Mouse (Mus musculus) midbrain, postnatal 0 days (tissue): ENCODE data around the gene Ntm. TPM values are rescaled to one million over a fixed set of nuclear protein-coding genes. Genes with fewer than 3 reads are reported as not detected.

ENCODE experiments used
- ATAC-seq: fragments of 200-750 bp; cut with Nextera tagmentation; 2 replicates; pipeline ENCODE4 v1.8.0; 2017; ENCODE audit warnings: moderate number of reproducible peaks, mild to moderate bottlenecking, moderate TSS enrichment, moderate library complexity; ENCODE audit not compliant: low FRiP score
- DNase-seq: peaks from one replicate; pipeline ENCODE4 v3.0.0-alpha.2; 2015; ENCODE audit warnings: low spot score
- H3K27ac ChIP-seq: fragments of 300-500 bp; sonication (generic); 2 replicates; pipeline ENCODE4 v1.5.1; 2014; ENCODE audit warnings: low read depth, mild to moderate bottlenecking, low read length, mixed read lengths
- H3K27me3 ChIP-seq: fragments of 300-500 bp; sonication (generic); 2 replicates; pipeline ENCODE4 v1.6.1; 2014; ENCODE audit warnings: low read length, control low read depth, mixed read lengths; ENCODE audit not compliant: insufficient read depth
- H3K36me3 ChIP-seq: fragments of 300-500 bp; sonication (generic); 2 replicates; pipeline ENCODE4 v1.6.1; 2014; ENCODE audit warnings: low read length, control low read depth, mixed read lengths; ENCODE audit not compliant: insufficient read depth
- H3K4me1 ChIP-seq: fragments of 300-500 bp; sonication (generic); 2 replicates; pipeline ENCODE4 v1.6.1; 2014; ENCODE audit warnings: mild to moderate bottlenecking, control low read depth, antibody characterized with exemption, low read length, mixed read lengths; ENCODE audit not compliant: insufficient read depth
- H3K4me2 ChIP-seq: fragments of 300-500 bp; sonication (generic); 2 replicates; pipeline ENCODE4 v1.6.1; 2014; ENCODE audit warnings: low read depth, mild to moderate bottlenecking, low read length, mixed read lengths; ENCODE audit not compliant: poor library complexity, severe bottlenecking
- H3K4me3 ChIP-seq: fragments of 300-500 bp; sonication (generic); 2 replicates; pipeline ENCODE4 v1.5.1; 2014; ENCODE audit warnings: low read depth, mild to moderate bottlenecking, low read length, moderate library complexity
- H3K9ac ChIP-seq: fragments of 300-500 bp; sonication (generic); replicated peaks from 2 replicates; pipeline ENCODE4 v1.6.1; 2014; ENCODE audit warnings: mild to moderate bottlenecking, low read length, moderate library complexity, mixed read lengths; ENCODE audit not compliant: poor library complexity, severe bottlenecking
- H3K9me3 ChIP-seq: fragments of 300-500 bp; sonication (generic); 2 replicates; pipeline ENCODE4 v1.6.1; 2016; ENCODE audit warnings: low read length, control low read depth
- CTCF ChIP-seq: IDR thresholded peaks from 2 replicates; pipeline ENCODE4 v1.5.1; 2016; ENCODE audit warnings: antibody characterized with exemption, mild to moderate bottlenecking
- WGBS: fragments of 180-500 bp; shearing (Covaris S2); extraction: QIAGEN DNeasy Blood & Tissue Kit; methylation state at CpG from one replicate; pipeline ENCODE4 v1.1.7; 2014; 5-methylcytosine and 5-hydroxymethylcytosine counted together
- polyA plus RNA-seq: library from polyadenylated mRNA; unstranded; fragments of >200 nt; fragmentation: Nextera tagmentation; extraction: Ambion mirVana; gene quantifications from 2 replicates; pipeline ENCODE4 v1.2.1, GENCODE M21; 2015
- total RNA-seq: library from RNA; depleted of rRNA; stranded (reverse); fragments of >200 nt; gene quantifications from 2 replicates; pipeline ENCODE4 v1.2.3, GENCODE M21; 2014

The Ntm gene
- total and polyA plus RNA-seq, 2 experiments from 2014 or later, result 244 to 322 TPM

DNA sequence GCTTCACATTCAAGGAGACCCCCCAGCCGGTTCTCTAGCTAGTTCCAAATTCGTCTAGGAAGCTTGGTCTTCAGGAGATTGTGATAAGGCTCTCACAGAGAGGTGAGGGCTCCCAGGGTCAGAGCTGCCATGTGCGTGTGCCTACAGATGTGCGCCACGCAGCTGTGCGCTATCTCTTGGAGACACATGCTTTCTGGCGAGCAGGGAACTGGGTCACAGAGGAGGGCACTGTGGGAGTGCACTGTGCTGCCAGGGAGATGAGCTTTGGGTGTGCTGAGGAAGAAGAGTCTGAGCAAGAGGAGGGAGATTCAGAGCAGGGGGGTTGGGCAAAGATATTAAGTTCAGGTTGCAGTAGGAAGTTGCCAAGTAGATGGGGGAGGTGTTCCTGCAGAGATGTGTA, 529.8 kb downstream of the Ntm start:
- Histone ChIP-seq H3K4me3 (no peak overlapping the region), H3K27ac (no peak overlapping the region), H3K27me3 (no peaks in the 10 kb centered on the region), H3K4me2 (no peak overlapping the region), H3K9ac (no peak overlapping the region), H3K36me3 (no peaks in the 10 kb centered on the region), H3K4me1 (peaks cover 13% of the 10 kb centered on the region; the same call in 1 of the 2 replicates), H3K9me3 (no peaks in the 10 kb centered on the region)
- TF ChIP-seq CTCF, result no peak
- DNase-seq (no peak), ATAC-seq (no peak)
- 58% methylated on average over 7 of the region's 7 CpGs for WGBS

DNA sequence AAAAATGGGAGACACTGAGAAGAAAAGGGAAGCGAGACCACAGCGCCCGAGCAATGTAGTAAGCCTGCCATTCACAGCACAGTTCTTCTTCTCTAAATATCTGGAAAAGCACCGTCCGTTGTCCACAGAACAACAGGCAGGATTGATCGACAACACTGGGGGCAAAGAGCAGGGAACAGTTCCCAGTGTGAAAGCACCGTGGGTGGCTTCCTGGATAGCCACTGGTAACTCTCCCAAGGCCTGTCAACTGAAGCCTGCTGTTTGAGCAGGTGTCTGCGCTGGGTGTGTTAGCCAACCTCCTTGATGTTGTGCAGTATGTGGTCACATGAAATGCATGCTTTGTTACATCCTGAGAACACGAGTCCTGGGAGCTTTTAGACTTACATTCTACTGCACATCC, 531.4 kb downstream of the Ntm start:
- no peak overlapping the region for H3K4me3 ChIP-seq
- H3K27me3 ChIP-seq, result no peaks in the 10 kb centered on the region
- 72% methylated on average over 9 of the region's 9 CpGs for WGBS
- no peaks in the 10 kb centered on the region for H3K9me3 ChIP-seq
- no peak for TF ChIP-seq CTCF
- H3K4me1 ChIP-seq, result peaks cover 13% of the 10 kb centered on the region; the same call in 1 of the 2 replicates
- H3K27ac ChIP-seq, result no peak overlapping the region
- H3K9ac ChIP-seq, result no peak overlapping the region
- no peaks in the 10 kb centered on the region for H3K36me3 ChIP-seq
- ATAC-seq (no peak), DNase-seq (no peak)
- no peak overlapping the region for H3K4me2 ChIP-seq

DNA sequence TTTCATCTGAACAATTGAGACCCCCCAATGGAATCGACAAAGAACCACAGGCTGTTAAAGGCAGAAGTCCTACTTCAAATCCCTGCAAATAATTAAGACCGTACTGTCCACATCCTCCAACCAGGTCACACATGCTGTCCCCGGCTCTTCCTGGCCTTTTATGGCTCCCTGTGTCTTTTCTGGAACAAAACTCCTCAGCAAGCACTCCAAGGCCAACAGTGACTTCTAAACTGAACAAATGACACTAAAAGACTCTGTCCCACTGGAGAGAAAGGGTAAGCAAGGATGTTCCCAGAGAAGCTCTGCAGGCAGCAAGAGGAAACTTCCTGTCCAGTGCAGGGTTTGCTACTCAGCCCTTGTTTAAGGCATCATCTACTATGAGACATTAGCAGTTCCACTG, 532.8 kb downstream of the Ntm start:
- ATAC-seq, result no peak
- Histone ChIP-seq H3K4me1 (peaks cover 13% of the 10 kb centered on the region; the same call in 1 of the 2 replicates), H3K9ac (no peak overlapping the region), H3K36me3 (no peaks in the 10 kb centered on the region), H3K27ac (no peak overlapping the region), H3K9me3 (no peaks in the 10 kb centered on the region), H3K4me3 (no peak overlapping the region), H3K4me2 (no peak overlapping the region), H3K27me3 (no peaks in the 10 kb centered on the region)
- TF ChIP-seq CTCF, result no peak
- 65% methylated on average over 3 of the region's 3 CpGs for WGBS
- DNase-seq, result no peak

DNA sequence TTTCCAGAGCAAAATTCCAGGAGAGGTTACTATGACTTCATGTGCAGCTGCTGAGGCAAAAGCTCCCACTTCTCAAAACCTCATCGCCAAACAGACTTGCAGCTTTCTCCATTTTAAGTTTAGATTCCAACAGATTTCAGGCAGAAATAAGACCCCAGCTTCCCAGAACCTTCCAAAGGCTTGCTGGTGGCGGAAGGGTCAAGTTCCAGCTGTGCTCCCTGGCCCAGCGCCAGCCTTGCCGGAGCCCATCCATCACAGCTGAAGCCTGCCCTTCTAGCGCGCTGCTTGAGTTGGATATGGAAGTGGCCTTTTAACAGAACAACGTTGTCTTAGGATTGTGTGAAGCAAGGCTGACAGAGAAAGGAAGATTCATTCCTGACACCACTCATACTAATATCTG, 534.6 kb downstream of the Ntm start:
- Histone ChIP-seq H3K4me1 (0 out of 2 replicates have a peak, but pooled peaks cover 4% of the 10 kb centered on the region), H3K27me3 (no peaks in the 10 kb centered on the region), H3K27ac (peak overlapping the region; percentile 43; the same call in 1 of the 2 replicates), H3K4me2 (no peak overlapping the region), H3K4me3 (no peak overlapping the region), H3K9ac (no peak overlapping the region), H3K36me3 (no peaks in the 10 kb centered on the region), H3K9me3 (no peaks in the 10 kb centered on the region)
- DNase-seq (peak; percentile 32), ATAC-seq (no peak)
- WGBS, result 34% methylated on average over 7 of the region's 7 CpGs
- no peak for TF ChIP-seq CTCF

DNA sequence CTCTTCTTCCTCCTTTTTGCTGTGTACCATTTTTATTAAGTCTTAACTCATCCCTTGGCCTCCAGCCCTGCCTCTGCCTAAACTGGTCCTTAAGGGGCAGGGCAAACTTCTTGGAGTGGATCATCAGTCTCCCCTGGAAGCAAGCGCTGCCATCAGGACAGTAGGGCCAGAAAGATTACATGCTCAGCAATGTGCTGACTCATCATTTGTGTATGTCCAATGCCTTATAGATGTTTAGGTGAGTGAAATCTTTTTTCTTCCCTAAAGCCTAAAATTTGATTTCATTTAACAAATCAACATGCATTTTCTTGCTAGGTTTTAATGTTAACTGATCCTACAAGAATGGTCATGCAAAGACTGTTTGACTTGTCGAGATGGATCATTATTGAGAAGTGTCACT, 536.7 kb downstream of the Ntm start:
- Histone ChIP-seq H3K9ac (no peak overlapping the region), H3K9me3 (no peaks in the 10 kb centered on the region), H3K4me2 (no peak overlapping the region), H3K27me3 (no peaks in the 10 kb centered on the region), H3K4me1 (0 out of 2 replicates have a peak, but pooled peaks cover 4% of the 10 kb centered on the region), H3K36me3 (no peaks in the 10 kb centered on the region), H3K4me3 (no peak overlapping the region), H3K27ac (no peak overlapping the region)
- TF ChIP-seq CTCF, result no peak
- WGBS, result 88% methylated on average over 2 of the region's 2 CpGs
- ATAC-seq, result no peak
- no peak for DNase-seq

DNA sequence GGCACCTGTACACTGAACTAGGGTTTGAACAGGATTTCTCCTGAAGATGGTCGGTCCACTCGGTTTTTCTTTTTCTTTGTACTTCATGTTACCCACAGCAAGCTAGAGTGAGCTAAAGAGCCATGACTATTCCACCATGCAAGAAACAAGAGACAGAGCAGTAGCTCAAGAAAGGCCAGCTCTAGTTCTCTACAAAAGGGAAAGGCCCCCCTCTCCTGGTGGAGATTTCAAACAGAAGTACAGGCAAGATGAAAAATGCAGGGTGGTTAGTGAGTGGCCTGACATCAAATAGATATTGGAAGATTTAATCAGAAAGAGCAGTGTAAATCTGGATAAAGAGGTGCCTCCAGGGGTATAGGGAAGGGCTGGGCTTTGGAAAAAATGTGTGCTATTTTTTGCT, 547.4 kb downstream of the Ntm start:
- TF ChIP-seq CTCF, result peak; percentile 69
- Histone ChIP-seq H3K4me1 (no peaks in the 10 kb centered on the region; the same call in 1 of the 2 replicates), H3K9ac (no peak overlapping the region), H3K27me3 (no peaks in the 10 kb centered on the region), H3K4me3 (no peak overlapping the region), H3K4me2 (no peak overlapping the region), H3K9me3 (no peaks in the 10 kb centered on the region), H3K36me3 (no peaks in the 10 kb centered on the region), H3K27ac (no peak overlapping the region)
- 78% methylated on average over 2 of the region's 2 CpGs for WGBS
- peak; percentile 56 for DNase-seq
- ATAC-seq, result no peak
